In genomic region chr5:21644891-21645438, GRCm38 (mm10) we compare ENCODE assay signal across 8 mouse cellular contexts. TPM values are rescaled to one million over a fixed set of nuclear protein-coding genes. Genes with fewer than 3 reads are reported as not detected.
DNase-seq lines count a peak whose midpoint lies in the region; ATAC-seq and TF ChIP-seq lines count a peak whose summit lies in the region.

No protein-coding gene starts in this region.

- DNase-seq in heart, embryonic 10.5 days (ENCODE audit: low spot score) = peak; percentile 70
- no peak for DNase-seq in heart, adult 11 months
- DNase-seq in forebrain, postnatal 0 days = no peak
- DNase-seq in lung, postnatal 36 days = peak; percentile 34
- DNase-seq in thymus, postnatal 4 days = peak; percentile 80
- no peak for DNase-seq in natural killer cell, adult 2 months (ENCODE audit: low spot score in 2 of 2)

- H3K27me3 ChIP-seq in heart, embryonic 10.5 days (ENCODE audit: insufficient read depth, poor library complexity, severe bottlenecking) = peaks cover 4% of the 10 kb centered on the region; the same call in 1 of the 2 replicates
- no peaks in the 10 kb centered on the region for H3K27me3 ChIP-seq in ES-Bruce4 (ENCODE audit: control insufficient read depth, insufficient read depth, low read length, poor library complexity, severe bottlenecking)
- H3K27me3 ChIP-seq in forebrain, postnatal 0 days (ENCODE audit: insufficient read depth, low read length) = no peaks in the 10 kb centered on the region

- H3K4me3 ChIP-seq in heart, embryonic 10.5 days = peak overlapping the region; percentile 75
- H3K4me3 ChIP-seq in ES-Bruce4 (ENCODE audit: low read depth, low read length) = peak overlapping the region; percentile 73
- peak overlapping the region; percentile 77 for H3K4me3 ChIP-seq in forebrain, postnatal 0 days (ENCODE audit: low read depth, low read length)

- peak overlapping the region; percentile 70 for H3K4me2 ChIP-seq in forebrain, postnatal 0 days (ENCODE audit: low read depth)

- TF ChIP-seq POLR2A in ES-Bruce4 (IDR thresholded peaks at IDR 0.05; ENCODE audit: insufficient read depth, low read length) = no peak

- ATAC-seq in forebrain, postnatal 0 days = no peak; the same call in 1 of the 2 replicates
- no peak for ATAC-seq in activated CD4-positive, CD25-positive, alpha-beta regulatory T cell, adult 4 months

- no peak overlapping the region for H3K27ac ChIP-seq in heart, embryonic 10.5 days
- no peak overlapping the region for H3K27ac ChIP-seq in ES-Bruce4 (ENCODE audit: insufficient read depth, low read length)
- peak overlapping the region; percentile 88 for H3K27ac ChIP-seq in forebrain, postnatal 0 days (ENCODE audit: low read depth, low read length)

- peaks cover 18% of the 10 kb centered on the region; the same call in 1 of the 2 replicates for H3K4me1 ChIP-seq in heart, embryonic 10.5 days
- H3K4me1 ChIP-seq in ES-Bruce4 (ENCODE audit: control insufficient read depth, insufficient read depth, low read length) = no peaks in the 10 kb centered on the region
- peaks cover 7% of the 10 kb centered on the region for H3K4me1 ChIP-seq in forebrain, postnatal 0 days (ENCODE audit: insufficient read depth)

- peaks cover 20% of the 10 kb centered on the region for H3K36me3 ChIP-seq in heart, embryonic 10.5 days
- peaks cover 18% of the 10 kb centered on the region for H3K36me3 ChIP-seq in ES-Bruce4 (ENCODE audit: control insufficient read depth, insufficient read depth, low read length, poor library complexity, severe bottlenecking)
- peaks cover 18% of the 10 kb centered on the region for H3K36me3 ChIP-seq in forebrain, postnatal 0 days (ENCODE audit: insufficient read depth)

- H3K9me3 ChIP-seq in heart, embryonic 10.5 days = no peaks in the 10 kb centered on the region
- no peaks in the 10 kb centered on the region for H3K9me3 ChIP-seq in ES-Bruce4 (replicated peaks; ENCODE audit: control insufficient read depth, insufficient read depth, low read length, poor library complexity, severe bottlenecking)
- no peaks in the 10 kb centered on the region for H3K9me3 ChIP-seq in forebrain, postnatal 0 days (ENCODE audit: low read length)

- peak; percentile 41 for TF ChIP-seq CTCF in ES-Bruce4 (IDR thresholded peaks at IDR 0.05; ENCODE audit: low read depth, low read length)
- peak; percentile 39; the same call in 1 of the 2 replicates for TF ChIP-seq CTCF in forebrain, postnatal 0 days (IDR thresholded peaks at IDR 0.05; ENCODE audit: low read depth)

- no peak for TF ChIP-seq EP300 in ES-Bruce4 (IDR thresholded peaks at IDR 0.05; ENCODE audit: insufficient read depth, low read depth, low read length)

- 12% methylated on average over 14 of the region's 14 CpGs for WGBS in heart, embryonic 10.5 days
- WGBS in forebrain, postnatal 0 days = 14% methylated on average over 14 of the region's 14 CpGs

- H3K9ac ChIP-seq in ES-Bruce4 (ENCODE audit: low read depth, poor library complexity, severe bottlenecking) = no peak overlapping the region
- peak overlapping the region; percentile 54 for H3K9ac ChIP-seq in forebrain, postnatal 0 days

RNA-seq across cellular contexts. Expression of gene Fbxl13, which starts 0.5 kb away (rescaled TPM):
- 0.22 and 0.26 TPM in 2 replicates for polyA plus RNA-seq in heart, embryonic 10.5 days (2016; fragmentation: Nextera tagmentation; extraction: Ambion mirVana)
- not detected in 2 replicates for polyA plus RNA-seq in ES-Bruce4 (2011; ENCODE audit: insufficient read depth, insufficient read length, low read depth, missing spikeins)
- 0.29 and 0.46 TPM in 2 replicates for total RNA-seq in forebrain, postnatal 0 days (2014; rRNA removed)
- 0.43 and 0.46 TPM in 2 replicates for polyA plus RNA-seq in forebrain, postnatal 0 days (2015; fragmentation: Nextera tagmentation; extraction: Ambion mirVana)
- not detected for polyA plus RNA-seq in activated CD4-positive, CD25-positive, alpha-beta regulatory T cell, adult 4 months (2017; shearing (Covaris generic))

RNA-seq across cellular contexts. Expression of gene Armc10, which starts 0.6 kb away (rescaled TPM):
- polyA plus RNA-seq in heart, embryonic 10.5 days (2016; fragmentation: Nextera tagmentation; extraction: Ambion mirVana) = 23.0 and 32.8 TPM in 2 replicates
- polyA plus RNA-seq in ES-Bruce4 (2011; ENCODE audit: insufficient read depth, insufficient read length, low read depth, missing spikeins) = 74.3 and 74.7 TPM in 2 replicates
- 108 and 118 TPM in 2 replicates for total RNA-seq in forebrain, postnatal 0 days (2014; rRNA removed)
- 48.8 and 51.0 TPM in 2 replicates for polyA plus RNA-seq in forebrain, postnatal 0 days (2015; fragmentation: Nextera tagmentation; extraction: Ambion mirVana)
- polyA plus RNA-seq in activated CD4-positive, CD25-positive, alpha-beta regulatory T cell, adult 4 months (2017; shearing (Covaris generic)) = 10 to 100 TPM; 32.4 to 36.9 TPM

RNA-seq across cellular contexts. Expression of gene Napepld, which starts 56.2 kb away (rescaled TPM):
- 3.1 and 3.7 TPM in 2 replicates for polyA plus RNA-seq in heart, embryonic 10.5 days (2016; fragmentation: Nextera tagmentation; extraction: Ambion mirVana)
- polyA plus RNA-seq in ES-Bruce4 (2011; ENCODE audit: insufficient read depth, insufficient read length, low read depth, missing spikeins) = 6.4 and 7.0 TPM in 2 replicates
- total RNA-seq in forebrain, postnatal 0 days (2014; rRNA removed) = 2.7 and 3.7 TPM in 2 replicates
- 1.1 TPM in 2 replicates for polyA plus RNA-seq in forebrain, postnatal 0 days (2015; fragmentation: Nextera tagmentation; extraction: Ambion mirVana)
- 1 to 10 TPM; 2.4 to 4.3 TPM for polyA plus RNA-seq in activated CD4-positive, CD25-positive, alpha-beta regulatory T cell, adult 4 months (2017; shearing (Covaris generic))

Comparison
In these comparisons a context has a peak if more than half of its experiments do, and no peak if none do; other contexts are left out.
1. DNase-seq: peak in heart, embryonic 10.5 days (single experiment), lung, postnatal 36 days (single experiment) and thymus, postnatal 4 days (single experiment); none in heart, adult 11 months (single experiment), forebrain, postnatal 0 days (single experiment) and natural killer cell, adult 2 months (0 of 2).
2. Peak in every context shown above with its lines, with median percentiles within 50 percentile points of each other: H3K4me3 ChIP-seq.